Mouse (Mus musculus) heart, postnatal 0 days (tissue): ENCODE data around the gene Tcf25.

Source experiments
- CTCF ChIP-seq: IDR thresholded peaks from 2 replicates; pipeline ENCODE4 v1.5.1; 2016; ENCODE audit warnings: antibody characterized with exemption, control low read depth, low read depth
- EP300 ChIP-seq: IDR thresholded peaks from 2 replicates; pipeline ENCODE4 v1.6.1; 2016; ENCODE audit warnings: antibody characterized with exemption, low read depth

- TF ChIP-seq CTCF (no peak), EP300 (no peak)
These were observed 30.1 kb upstream of the Tcf25 start for GRCm38 (mm10) chr8:123343422-123343821.
